Mouse (Mus musculus): ENCODE measurements at regions not wholly inside any gene's neighbourhood (a gene's known extent, or its start where the extent isn't known, plus 50 kb on each side); places are given as distances from the start of the nearest gene placed in this dataset.

DNA sequence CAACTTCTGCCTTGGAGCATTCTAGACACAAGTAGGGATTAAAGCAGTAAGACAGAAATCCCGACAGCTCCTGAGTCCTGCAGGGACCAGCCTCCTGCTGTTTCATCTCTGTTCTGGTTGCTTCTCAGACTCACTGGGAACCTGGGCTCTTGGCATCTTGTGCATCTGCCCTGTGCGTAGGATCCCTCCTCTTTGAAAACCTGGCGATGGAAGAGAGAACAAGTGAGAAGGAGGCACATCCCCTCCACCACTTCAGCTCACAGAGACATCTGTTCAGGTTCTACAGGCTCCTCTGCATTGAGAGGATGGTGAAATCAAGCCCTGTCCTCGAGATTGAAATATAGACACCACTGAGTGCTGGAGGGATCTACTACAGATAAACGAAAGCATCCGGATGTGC, 561.3 kb upstream of the Tmem132c start:
- H3K9ac ChIP-seq (ENCODE audit: control insufficient read depth, low read depth, low read length, poor library complexity, severe bottlenecking) = no peak overlapping the region
- TF ChIP-seq ZC3H11A (IDR thresholded peaks at IDR 0.05; ENCODE audit: low read depth, low read length) (no peak), CHD2 (IDR thresholded peaks at IDR 0.05; ENCODE audit: low read length) (no peak), HCFC1 (IDR thresholded peaks at IDR 0.05; ENCODE audit: low read depth, low read length) (no peak), USF2 (IDR thresholded peaks at IDR 0.05; ENCODE audit: borderline replicate concordance in 1 of 2, insufficient read depth in 1 of 2, low read depth in 1 of 2, low read length in 2 of 2) (no peak)
- no peaks in the 10 kb centered on the region for H3K9me3 ChIP-seq (replicated peaks; ENCODE audit: insufficient read depth, low read length)

GRCm38 (mm10) chr5:126699314-126699713, 542.3 kb upstream of the Tmem132c start:
- no peaks in the 10 kb centered on the region for H3K36me3 ChIP-seq (ENCODE audit: control insufficient read depth in 1 of 2, insufficient read depth in 2 of 2, low read length in 2 of 2)
- H3K9ac ChIP-seq (ENCODE audit: control insufficient read depth, low read depth, low read length, poor library complexity, severe bottlenecking) = no peak overlapping the region
- H3K9me3 ChIP-seq (replicated peaks; ENCODE audit: insufficient read depth, low read length) = no peaks in the 10 kb centered on the region
- no peak overlapping the region for H3K27ac ChIP-seq (ENCODE audit: control insufficient read depth, low read depth, low read length)
- H3K79me2 ChIP-seq (ENCODE audit: control insufficient read depth, insufficient read depth, low read length, poor library complexity) = no peaks in the 10 kb centered on the region
- TF ChIP-seq NRF1 (IDR thresholded peaks at IDR 0.05; ENCODE audit: insufficient read depth, low read depth, low read length, poor library complexity, severe bottlenecking) = no peak
- no peak for TF ChIP-seq CHD2 (IDR thresholded peaks at IDR 0.05; ENCODE audit: low read length)
- no peak for TF ChIP-seq BHLHE40 (IDR thresholded peaks at IDR 0.05; ENCODE audit: borderline replicate concordance, low read depth, low read length)
- TF ChIP-seq POLR2AphosphoS5 (IDR thresholded peaks at IDR 0.05; ENCODE audit: borderline replicate concordance, low read depth, low read length) = no peak
- no peak for TF ChIP-seq UBTF (IDR thresholded peaks at IDR 0.05; ENCODE audit: borderline replicate concordance, insufficient read depth, low read depth, low read length)
- TF ChIP-seq MEF2A (IDR thresholded peaks at IDR 0.05; ENCODE audit: extremely low read depth, insufficient replicate concordance, low read depth, low read length, poor library complexity, severe bottlenecking) = no peak
- TF ChIP-seq USF2 (IDR thresholded peaks at IDR 0.05; ENCODE audit: borderline replicate concordance in 1 of 2, insufficient read depth in 1 of 2, low read depth in 1 of 2, low read length in 2 of 2) = no peak
- no peak for TF ChIP-seq SIN3A (IDR thresholded peaks at IDR 0.05; ENCODE audit: low read length)
- no peak for TF ChIP-seq MYC (IDR thresholded peaks at IDR 0.05; ENCODE audit: low read depth, low read length)
- no peak for TF ChIP-seq ZMIZ1 (IDR thresholded peaks at IDR 0.05; ENCODE audit: low read depth, low read length)
- TF ChIP-seq POLR2A (IDR thresholded peaks at IDR 0.05; ENCODE audit: control insufficient read depth in 1 of 2, insufficient read depth in 1 of 2, low read depth in 1 of 2, low read length in 2 of 2, poor library complexity in 1 of 2) = no peak
- no peak for TF ChIP-seq ZKSCAN1 (IDR thresholded peaks at IDR 0.05; ENCODE audit: low read depth, low read length)
- no peak for TF ChIP-seq ZC3H11A (IDR thresholded peaks at IDR 0.05; ENCODE audit: low read depth, low read length)
- TF ChIP-seq HCFC1 (IDR thresholded peaks at IDR 0.05; ENCODE audit: low read depth, low read length) = no peak
- TF ChIP-seq KAT2A (conservative IDR thresholded peaks at IDR 0.05; ENCODE audit: low read depth, low read length) = no peak
- TF ChIP-seq RCOR1 (IDR thresholded peaks at IDR 0.05; ENCODE audit: low read depth, low read length) = no peak
- H3K27me3 ChIP-seq (ENCODE audit: control insufficient read depth in 1 of 2, insufficient read depth in 2 of 2, low read length in 2 of 2) = no peaks in the 10 kb centered on the region
- no peak overlapping the region for H3K4me3 ChIP-seq (ENCODE audit: control insufficient read depth in 1 of 2, insufficient read depth in 1 of 2, low read depth in 2 of 2, low read length in 2 of 2)
- DNase-seq (ENCODE audit: low read depth, low spot score) = no peak
- H3K4me1 ChIP-seq (ENCODE audit: control insufficient read depth in 1 of 2, insufficient read depth in 2 of 2, low read length in 2 of 2) = no peaks in the 10 kb centered on the region

More for the DNA sequence above, 561.3 kb upstream of the Tmem132c start:
- H3K27ac ChIP-seq (ENCODE audit: control insufficient read depth, low read depth, low read length) = no peak overlapping the region
- no peaks in the 10 kb centered on the region for H3K79me2 ChIP-seq (ENCODE audit: control insufficient read depth, insufficient read depth, low read length, poor library complexity)
- H3K4me1 ChIP-seq (ENCODE audit: control insufficient read depth in 1 of 2, insufficient read depth in 2 of 2, low read length in 2 of 2) = no peaks in the 10 kb centered on the region
- DNase-seq (ENCODE audit: low read depth, low spot score) = no peak
- H3K27me3 ChIP-seq (ENCODE audit: control insufficient read depth in 1 of 2, insufficient read depth in 2 of 2, low read length in 2 of 2) = no peaks in the 10 kb centered on the region
- no peaks in the 10 kb centered on the region for H3K36me3 ChIP-seq (ENCODE audit: control insufficient read depth in 1 of 2, insufficient read depth in 2 of 2, low read length in 2 of 2)
- no peak overlapping the region for H3K4me3 ChIP-seq (ENCODE audit: control insufficient read depth in 1 of 2, insufficient read depth in 1 of 2, low read depth in 2 of 2, low read length in 2 of 2)
